Mouse (Mus musculus) heart, postnatal 0 days (tissue): ENCODE data around the gene Plscr3.

Experiments
- CTCF ChIP-seq: IDR thresholded peaks from 2 replicates; pipeline ENCODE4 v1.5.1; 2016; ENCODE audit warnings: antibody characterized with exemption, control low read depth, low read depth
- EP300 ChIP-seq: IDR thresholded peaks from 2 replicates; pipeline ENCODE4 v1.6.1; 2016; ENCODE audit warnings: antibody characterized with exemption, low read depth

DNA sequence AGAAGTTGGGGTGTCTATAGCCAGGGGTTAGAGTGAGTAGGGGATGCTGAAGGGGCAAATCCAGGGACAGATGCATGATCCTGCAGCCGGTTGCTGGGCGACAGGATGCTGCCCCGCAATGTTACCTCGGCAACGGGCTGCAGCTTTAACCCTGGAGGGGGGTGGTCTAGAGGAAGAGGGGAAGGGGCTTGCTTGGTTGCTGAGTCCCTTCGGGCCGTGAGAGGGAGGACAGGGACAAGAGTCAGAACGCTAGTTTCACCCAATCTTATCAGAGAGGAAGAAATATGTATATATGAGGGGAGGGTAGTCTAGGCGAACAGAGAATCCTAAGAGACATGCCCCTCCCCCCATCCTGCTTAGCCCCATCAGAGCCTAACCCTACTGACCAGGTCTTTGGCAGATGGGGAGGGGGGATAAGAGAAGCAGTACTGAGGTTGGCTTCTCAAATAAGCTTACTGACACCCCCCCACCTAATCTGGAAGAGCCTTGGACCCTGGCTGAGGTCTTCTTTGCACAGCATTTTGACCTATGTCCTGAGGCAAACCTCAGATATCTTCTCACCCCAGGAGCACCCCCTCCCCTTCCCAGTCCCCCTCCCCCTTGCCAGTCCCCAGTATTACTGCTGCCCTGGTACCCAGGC, 10.7 kb upstream of the Plscr3 start:
- no peak for TF ChIP-seq CTCF
- no peak for TF ChIP-seq EP300
